Mouse (Mus musculus) hematopoietic stem cell, adult 5-6 weeks (primary cell): ENCODE measurements around the gene Tmem234. TPM values are rescaled to one million over a fixed set of nuclear protein-coding genes. Genes with fewer than 3 reads are reported as not detected.
"Not testable (repeated sequence)": the region's sequence is repeated elsewhere in the genome, so short reads cannot be mapped to it uniquely, and the experiment has no call there.

Experiments used
- ATAC-seq, 2 experiments: fragments of 125-278 bp in 1 of 2; replicated peaks in 1 of 2; 2 replicates each; pipeline ENCODE4 v1.8.0; 2016 to 2017; ENCODE audit warnings: inconsistent platforms in 2 of 2, mild to moderate bottlenecking in 2 of 2, moderate number of reproducible peaks in 2 of 2, low read depth in 1 of 2, moderate TSS enrichment in 1 of 2; ENCODE audit not compliant: low FRiP score in 2 of 2, poor library complexity in 2 of 2, severe bottlenecking in 2 of 2, insufficient read depth in 1 of 2, low TSS enrichment in 1 of 2
- total RNA-seq: library from RNA; stranded (forward); fragments of 172-1452, 232-1000 nt; gene quantifications from 2 replicates; pipeline ENCODE4 v1.2.3, GENCODE M21; 2017

The Tmem234 gene
- total RNA-seq = 86.7 and 91.1 TPM in 2 replicates

DNA sequence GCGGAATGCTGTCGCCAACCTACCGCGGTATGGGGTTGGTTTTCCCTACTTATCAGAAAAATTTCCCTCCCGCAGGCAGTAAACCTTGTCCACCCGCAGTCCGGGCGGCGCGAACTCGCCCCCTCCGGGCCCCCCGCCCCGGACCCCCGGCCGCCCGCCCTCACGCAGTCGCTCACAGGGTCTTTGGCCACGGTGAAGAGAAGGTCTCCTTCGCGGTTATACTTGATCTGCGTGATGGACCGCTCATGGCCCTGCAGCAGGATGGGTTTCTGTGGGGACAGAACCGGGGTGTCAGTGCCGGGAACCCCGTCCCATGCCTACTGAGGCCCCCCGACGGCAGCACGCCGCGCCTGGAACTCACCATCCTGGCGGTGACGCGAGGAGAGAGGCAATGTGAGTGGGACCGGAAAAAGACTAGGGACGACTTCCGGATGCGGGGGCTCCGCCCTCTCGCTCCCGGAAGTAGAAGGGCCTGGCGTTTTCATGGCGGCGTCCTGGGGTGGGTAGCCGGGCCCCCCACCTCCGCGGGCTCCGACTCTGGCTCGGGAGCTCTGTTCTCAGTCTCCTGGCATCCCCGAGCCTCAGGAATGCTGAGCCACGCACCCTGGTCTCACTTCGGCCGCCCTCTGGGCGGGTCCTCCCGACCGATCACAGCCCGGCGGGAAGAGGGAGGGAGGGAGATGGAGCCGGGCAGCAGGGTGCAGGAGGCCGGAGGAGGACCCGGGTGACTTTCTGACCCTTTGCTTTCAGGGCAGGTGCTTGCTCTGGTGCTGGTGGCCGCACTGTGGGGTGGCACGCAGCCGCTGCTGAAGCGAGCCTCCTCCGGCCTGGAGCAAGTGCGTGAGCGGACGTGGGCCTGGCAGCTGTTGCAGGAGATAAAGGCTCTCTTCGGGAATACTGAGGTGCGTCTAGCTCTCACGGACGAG lies at the start of gene Tmem234, which contains the start of gene Eif3i:
Gene Tmem234, plus strand, starts transcription at position 436 of the 926 bp plus-strand sequence.
Gene Eif3i, minus strand, starts transcription at position 416 of the 926 bp plus-strand sequence.
- ATAC-seq = peak; percentile 85 to 95

- ATAC-seq = not testable (repeated sequence)
These were observed 46.0 kb upstream of the Tmem234 start for GRCm38 (mm10) chr4:129554512-129554911.

DNA sequence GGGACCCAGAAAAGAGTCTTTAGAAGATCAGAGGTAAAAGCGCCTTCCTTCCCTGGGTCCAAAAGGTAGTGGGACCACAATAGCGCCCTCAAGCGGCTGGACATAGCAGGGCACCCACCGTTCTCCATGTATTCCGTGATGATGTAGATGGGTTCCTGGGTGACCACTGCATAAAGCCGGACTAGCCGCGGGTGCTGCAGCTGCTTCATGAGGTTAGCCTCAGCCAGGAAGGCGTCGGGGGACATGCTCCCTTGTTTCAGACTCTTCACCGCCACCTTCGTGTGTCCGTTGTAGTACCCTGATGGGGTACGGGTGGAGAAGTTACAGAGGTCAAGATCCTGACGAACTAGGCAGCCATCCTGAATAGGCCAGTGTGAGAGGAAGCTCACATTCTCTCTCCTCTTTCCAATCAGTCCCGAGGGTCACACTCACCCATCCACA lies 45.0 kb upstream of the Tmem234 start:
- ATAC-seq = peak; percentile 40 to 55; a peak in 2 of 4 replicates

DNA sequence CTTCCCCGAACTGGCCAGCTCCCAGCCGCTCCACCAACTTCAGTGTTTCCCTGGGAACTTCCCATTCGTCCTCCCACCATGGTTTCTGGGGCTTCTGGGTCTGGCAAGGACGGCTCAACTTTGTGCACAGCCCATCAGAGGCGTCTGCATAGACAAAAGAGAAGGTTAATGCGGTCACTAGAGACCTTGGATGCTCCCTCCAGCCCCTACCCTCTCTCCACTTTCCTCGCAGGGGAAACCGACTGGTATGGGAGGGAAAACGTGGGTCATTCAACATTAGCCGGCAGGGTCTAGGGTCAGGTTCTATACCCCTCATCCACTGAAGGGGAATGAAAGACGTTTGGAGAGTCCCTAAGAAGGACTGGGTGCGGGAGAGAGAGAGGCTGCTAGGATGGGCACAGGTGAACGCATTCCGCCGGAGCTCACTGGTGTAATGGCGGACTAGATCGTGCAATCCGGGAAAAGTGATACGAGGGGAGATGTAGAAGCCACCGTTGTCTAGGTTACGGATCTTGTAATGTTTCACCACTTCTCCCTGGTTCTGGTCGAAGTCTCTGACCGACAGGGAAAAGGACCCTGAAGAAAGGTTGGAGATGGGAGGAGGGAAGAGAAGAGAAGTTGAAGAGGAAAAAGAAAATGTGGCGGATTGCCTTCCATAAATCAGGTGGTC lies 44.5 kb upstream of the Tmem234 start:
- ATAC-seq = peak in 1 of 2 experiments; percentile 30; a peak in 2 of 4 replicates

DNA sequence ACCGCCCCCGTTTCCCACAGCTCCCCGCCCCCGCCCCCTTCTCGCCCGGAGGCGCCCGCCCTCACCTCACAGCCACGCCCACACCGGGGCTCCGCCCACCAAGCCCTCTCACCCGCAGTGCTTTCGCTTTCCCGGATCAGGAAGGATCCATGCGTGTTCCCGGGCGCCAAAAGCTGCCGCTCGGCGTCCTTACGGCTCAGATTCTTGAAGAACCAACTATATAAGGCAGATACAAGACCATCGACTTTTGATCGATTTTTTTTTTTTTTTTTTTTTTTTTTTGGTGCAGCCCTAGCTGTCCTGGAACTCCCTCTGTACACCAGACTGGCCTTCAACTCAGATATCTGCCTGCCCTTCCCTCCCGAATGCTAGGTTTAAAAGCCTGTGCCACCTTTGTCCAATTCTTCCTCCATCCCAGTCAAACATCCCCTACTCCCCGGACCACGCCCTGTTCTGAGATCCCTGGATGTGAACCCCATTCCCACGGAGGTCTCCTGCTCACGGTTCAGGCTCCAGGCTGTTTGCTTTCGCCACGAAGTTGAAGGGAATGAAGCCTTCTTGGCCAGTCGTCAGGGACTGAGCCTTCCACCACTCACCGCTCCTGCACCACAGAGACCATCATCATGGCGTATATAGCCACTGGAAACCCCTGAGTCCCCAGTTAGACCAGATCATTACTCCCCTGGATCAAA lies 43.8 kb upstream of the Tmem234 start:
- peak; percentile 80 to 85 for ATAC-seq

GRCm38 (mm10) chr4:129557256-129557808 lies 43.1 kb upstream of the Tmem234 start:
- no peak for ATAC-seq

DNA sequence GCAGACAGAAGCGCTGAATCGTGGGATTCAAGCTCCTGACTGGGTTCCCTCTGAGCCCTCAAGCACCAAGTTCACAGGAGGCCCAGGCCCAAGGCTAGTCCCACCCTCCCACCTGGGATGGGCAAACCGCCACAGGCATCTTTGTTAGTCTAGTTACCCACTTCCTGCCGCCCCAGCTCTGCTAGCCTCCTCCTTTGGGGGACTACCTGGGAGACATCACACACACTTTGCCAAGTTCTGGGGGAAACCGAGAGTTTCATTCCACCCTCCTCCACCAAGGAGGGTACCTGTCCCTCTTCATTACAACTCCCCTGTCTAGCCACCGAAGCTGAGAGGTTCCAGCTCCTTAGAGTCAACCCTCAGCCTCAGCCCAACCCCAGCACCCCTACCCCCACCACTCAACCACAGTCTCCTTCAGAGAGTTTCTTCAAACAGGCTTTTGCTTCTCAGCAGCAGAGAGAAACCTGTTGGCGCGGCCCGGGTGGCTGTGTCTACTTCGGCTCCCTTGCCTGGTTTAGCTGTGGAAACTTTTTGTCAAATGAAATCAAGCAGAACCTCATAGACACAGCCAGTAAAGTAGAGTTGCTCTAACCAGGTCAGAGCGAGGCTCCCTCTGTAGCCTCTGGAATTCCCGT lies 42.0 kb upstream of the Tmem234 start:
- peak in 1 of 2 experiments; percentile 28; a peak in 1 of 4 replicates for ATAC-seq

DNA sequence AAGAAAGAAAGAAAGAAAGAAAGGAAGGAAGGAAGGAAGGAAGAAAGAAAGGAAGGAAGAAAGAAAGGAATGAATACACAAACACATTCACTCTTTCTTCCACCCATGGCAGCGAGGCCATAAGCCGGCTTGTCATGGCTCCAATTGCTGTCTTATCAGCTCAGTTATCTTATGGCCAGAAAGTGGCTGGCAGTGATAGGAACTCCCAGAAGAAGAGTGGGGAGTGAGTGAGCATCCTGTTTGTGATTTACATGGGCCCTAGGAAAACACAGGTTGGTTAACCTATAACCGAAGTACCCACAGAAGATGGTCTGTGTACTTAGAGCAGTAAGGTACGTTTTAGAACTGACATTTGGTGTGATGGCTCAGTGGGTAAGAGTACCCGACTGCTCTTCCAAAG lies 39.3 kb upstream of the Tmem234 start:
- ATAC-seq = no peak

DNA sequence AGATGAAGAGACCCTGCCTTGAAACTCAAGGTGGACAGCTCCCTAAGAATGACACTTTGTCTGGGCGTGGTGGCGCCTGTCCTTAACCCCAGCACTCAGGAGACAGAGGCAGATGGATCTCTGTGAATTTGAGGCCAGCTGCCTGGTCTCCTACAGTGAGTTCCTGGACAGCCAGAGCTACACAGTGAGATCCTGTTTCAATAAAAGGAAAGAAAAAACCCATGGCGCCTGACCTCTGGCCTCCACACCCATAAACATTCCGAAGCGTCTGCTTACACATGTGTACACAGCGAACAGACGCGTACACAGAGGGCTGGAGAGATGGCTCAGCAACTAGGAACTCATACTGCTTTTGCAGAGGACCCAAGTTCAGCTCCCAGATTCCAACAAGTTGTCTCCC lies 36.8 kb upstream of the Tmem234 start:
- no peak for ATAC-seq

DNA sequence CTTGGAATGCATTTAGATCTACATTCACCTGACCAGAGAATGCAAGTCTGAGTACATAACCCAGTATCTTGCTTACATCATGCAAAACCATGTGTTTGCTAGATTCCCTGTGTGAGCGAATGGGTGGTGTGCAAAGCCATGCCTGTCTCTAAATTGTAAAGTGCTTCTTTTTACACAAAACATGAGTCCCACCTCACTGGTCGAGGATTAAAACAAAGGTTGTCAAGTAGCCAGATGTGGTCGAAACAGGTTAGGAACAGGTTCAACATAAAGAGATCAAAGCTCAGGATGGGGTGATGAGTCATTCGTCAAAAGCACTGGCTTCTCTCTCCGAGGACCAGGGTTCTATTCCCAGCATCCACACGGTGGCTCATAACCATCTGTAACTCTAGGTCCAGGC lies 35.3 kb upstream of the Tmem234 start:
- no peak for ATAC-seq

DNA sequence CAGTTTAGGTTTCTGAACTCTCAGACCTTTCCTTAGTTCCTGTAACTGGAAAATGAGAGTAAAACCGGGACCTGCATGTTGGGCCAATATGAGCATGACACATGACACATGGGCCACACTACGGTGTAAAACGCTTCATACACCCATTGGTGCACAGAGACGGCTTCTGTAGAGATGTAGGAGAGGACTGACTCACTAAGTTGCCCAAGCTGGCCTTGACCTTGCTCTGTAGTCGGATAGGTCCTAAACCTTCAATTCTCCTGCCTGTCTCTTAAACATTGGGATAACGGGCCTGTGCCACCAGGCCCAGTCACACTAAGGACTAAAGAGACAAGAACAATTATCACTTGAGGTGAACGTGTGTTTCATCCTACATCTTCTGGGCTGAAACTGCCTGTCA lies 32.1 kb upstream of the Tmem234 start:
- no peak for ATAC-seq

DNA sequence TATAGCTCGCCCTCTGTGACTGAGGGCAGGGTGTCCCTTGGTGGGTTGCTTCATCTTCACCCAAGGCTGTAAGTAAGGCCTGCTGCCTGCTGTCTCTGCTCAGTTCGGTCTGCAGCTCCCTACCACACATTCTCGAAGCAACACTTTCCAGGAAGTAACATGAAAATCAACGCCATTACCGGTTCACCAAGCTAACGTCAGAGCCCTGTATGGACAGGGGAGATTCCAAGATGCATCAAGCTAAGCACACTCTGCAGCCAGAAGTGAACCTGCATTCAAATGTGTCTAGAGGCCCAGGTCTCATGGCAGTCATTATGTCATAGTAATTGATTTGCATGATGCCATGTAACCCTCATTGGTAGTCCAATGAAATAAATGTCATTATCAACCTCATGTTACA lies 30.4 kb upstream of the Tmem234 start:
- ATAC-seq = no peak

DNA sequence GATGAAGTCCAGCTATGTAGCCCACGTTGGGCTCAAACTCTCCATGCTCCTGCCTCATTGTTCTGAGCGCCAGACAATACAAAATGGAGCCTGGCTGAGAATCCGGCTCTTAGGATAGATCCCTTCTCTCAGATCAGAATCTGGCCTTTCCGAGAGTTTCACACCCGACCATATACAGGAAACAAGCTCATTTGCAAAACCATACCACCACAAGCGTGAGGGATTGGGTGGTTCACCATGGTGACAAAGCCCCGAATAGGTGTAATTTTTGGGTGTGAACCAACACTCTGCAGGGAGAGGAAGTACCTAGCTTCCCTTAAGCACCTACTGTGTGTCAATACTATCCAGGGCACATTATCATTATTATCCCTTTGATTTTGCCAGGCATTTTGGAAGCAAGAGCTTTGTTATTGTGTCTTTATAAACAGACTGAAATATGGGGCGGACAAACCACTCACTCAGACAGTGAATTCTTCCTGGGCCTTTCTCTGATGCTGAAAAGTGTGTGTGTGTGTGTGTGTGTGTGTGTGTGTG lies 28.9 kb upstream of the Tmem234 start:
- no peak for ATAC-seq

GRCm38 (mm10) chr4:129572236-129573092 lies 28.0 kb upstream of the Tmem234 start:
- ATAC-seq = no peak

- ATAC-seq = no peak
These were observed 27.4 kb upstream of the Tmem234 start for GRCm38 (mm10) chr4:129573093-129573370.

- ATAC-seq = peak; percentile 24 to 36; a peak in 2 of 4 replicates
These were observed 27.0 kb upstream of the Tmem234 start, which contains the start of gene Lck for GRCm38 (mm10) chr4:129573430-129573829. Gene Lck (minus strand): TSS chr4:129573641.
